Mouse (Mus musculus) testis, adult 2 months (tissue): Measurements from ENCODE around the gene Rell1. TPM values are rescaled to one million over a fixed set of nuclear protein-coding genes. Genes with fewer than 3 reads are reported as not detected.

Experiments
- H3K27ac ChIP-seq: fragments of 200-500 bp; 2 replicates; pipeline ENCODE4 v1.5.1; 2012; ENCODE audit warnings: low read depth, low read length; ENCODE audit not compliant: control insufficient read depth, insufficient read depth
- H3K27me3 ChIP-seq: fragments of 200-500 bp; 2 replicates; pipeline ENCODE4 v1.6.1; 2012; ENCODE audit warnings: mild to moderate bottlenecking, low read length, moderate library complexity; ENCODE audit not compliant: control insufficient read depth, insufficient read depth
- H3K36me3 ChIP-seq: fragments of 200-500 bp; 2 replicates; pipeline ENCODE4 v1.6.1; 2012; ENCODE audit warnings: mild to moderate bottlenecking, low read length; ENCODE audit not compliant: control insufficient read depth, insufficient read depth
- H3K4me1 ChIP-seq: fragments of 200-500 bp; 2 replicates; pipeline ENCODE4 v1.6.1; 2012; ENCODE audit warnings: low read length; ENCODE audit not compliant: control insufficient read depth, insufficient read depth
- H3K4me3 ChIP-seq: fragments of 200-500 bp; 2 replicates; pipeline ENCODE4 v1.5.1; 2012; ENCODE audit warnings: low read depth, mild to moderate bottlenecking, low read length, moderate library complexity, mixed read lengths; ENCODE audit not compliant: control insufficient read depth
- CTCF ChIP-seq: fragments of 200-500 bp; IDR thresholded peaks from 2 replicates; pipeline ENCODE4 v1.5.1; 2012; ENCODE audit warnings: low read depth, mild to moderate bottlenecking, inconsistent platforms, low read length, moderate library complexity; ENCODE audit not compliant: control insufficient read depth, insufficient read depth, insufficient replicate concordance
- POLR2A ChIP-seq: fragments of 200-500 bp; IDR thresholded peaks from 2 replicates; pipeline ENCODE4 v1.6.1; 2012; ENCODE audit warnings: low read depth, mild to moderate bottlenecking, inconsistent platforms, low read length, moderate library complexity; ENCODE audit not compliant: control insufficient read depth
- polyA plus RNA-seq: library from polyadenylated mRNA; depleted of rRNA; stranded (reverse); fragments of >200 nt; gene quantifications from 2 replicates; pipeline ENCODE4 v1.2.3, GENCODE M21; 2012

Rell1 gene
- polyA plus RNA-seq, 1 experiment: 0.54 TPM

- Histone ChIP-seq H3K4me3 (no peak overlapping the region), H3K27ac (no peak overlapping the region), H3K36me3 (no peaks in the 10 kb centered on the region), H3K4me1 (no peaks in the 10 kb centered on the region), H3K27me3 (no peaks in the 10 kb centered on the region)
- TF ChIP-seq CTCF (no peak), POLR2A (no peak)
These were observed 37.8 kb downstream of the Rell1 start for GRCm38 (mm10) chr5:63930824-63931358.

GRCm38 (mm10) chr5:63925035-63925628, 43.6 kb downstream of the Rell1 start:
- TF ChIP-seq CTCF (no peak), POLR2A (no peak)
- Histone ChIP-seq H3K4me3 (no peak overlapping the region), H3K4me1 (no peaks in the 10 kb centered on the region), H3K27me3 (no peaks in the 10 kb centered on the region), H3K36me3 (no peaks in the 10 kb centered on the region), H3K27ac (no peak overlapping the region)

GRCm38 (mm10) chr5:63923305-63924025, 45.2 kb downstream of the Rell1 start:
- Histone ChIP-seq H3K36me3 (no peaks in the 10 kb centered on the region), H3K4me1 (no peaks in the 10 kb centered on the region), H3K4me3 (no peak overlapping the region), H3K27ac (no peak overlapping the region), H3K27me3 (no peaks in the 10 kb centered on the region)
- TF ChIP-seq CTCF (no peak), POLR2A (no peak)

GRCm38 (mm10) chr5:63918201-63918600, 50.5 kb downstream of the Rell1 start:
- no peaks in the 10 kb centered on the region for H3K4me1 ChIP-seq
- TF ChIP-seq CTCF (no peak), POLR2A (no peak)
- no peaks in the 10 kb centered on the region for H3K27me3 ChIP-seq
- H3K36me3 ChIP-seq: no peaks in the 10 kb centered on the region
- no peak overlapping the region for H3K4me3 ChIP-seq
- H3K27ac ChIP-seq: no peak overlapping the region

- Histone ChIP-seq H3K27me3 (no peaks in the 10 kb centered on the region), H3K27ac (no peak overlapping the region), H3K4me3 (no peak overlapping the region), H3K4me1 (no peaks in the 10 kb centered on the region), H3K36me3 (no peaks in the 10 kb centered on the region)
- TF ChIP-seq POLR2A: no peak
- TF ChIP-seq CTCF: no peak
These were observed 52.1 kb downstream of the Rell1 start for GRCm38 (mm10) chr5:63916457-63917139.

GRCm38 (mm10) chr5:63914896-63915295, 53.8 kb downstream of the Rell1 start:
- TF ChIP-seq CTCF (no peak), POLR2A (no peak)
- no peaks in the 10 kb centered on the region for H3K36me3 ChIP-seq
- H3K27me3 ChIP-seq: no peaks in the 10 kb centered on the region
- H3K4me3 ChIP-seq: no peak overlapping the region
- H3K27ac ChIP-seq: no peak overlapping the region
- H3K4me1 ChIP-seq: no peaks in the 10 kb centered on the region
